Mouse (Mus musculus): ENCODE data around the gene Nags. TPM values are rescaled to one million over a fixed set of nuclear protein-coding genes. Genes with fewer than 3 reads are reported as not detected.
A peak's percentile ranks its signal among the peaks of the same experiment; 100 is the strongest.

The Nags gene
- polyA plus RNA-seq, 1 experiment: 87.7 TPM

DNA sequence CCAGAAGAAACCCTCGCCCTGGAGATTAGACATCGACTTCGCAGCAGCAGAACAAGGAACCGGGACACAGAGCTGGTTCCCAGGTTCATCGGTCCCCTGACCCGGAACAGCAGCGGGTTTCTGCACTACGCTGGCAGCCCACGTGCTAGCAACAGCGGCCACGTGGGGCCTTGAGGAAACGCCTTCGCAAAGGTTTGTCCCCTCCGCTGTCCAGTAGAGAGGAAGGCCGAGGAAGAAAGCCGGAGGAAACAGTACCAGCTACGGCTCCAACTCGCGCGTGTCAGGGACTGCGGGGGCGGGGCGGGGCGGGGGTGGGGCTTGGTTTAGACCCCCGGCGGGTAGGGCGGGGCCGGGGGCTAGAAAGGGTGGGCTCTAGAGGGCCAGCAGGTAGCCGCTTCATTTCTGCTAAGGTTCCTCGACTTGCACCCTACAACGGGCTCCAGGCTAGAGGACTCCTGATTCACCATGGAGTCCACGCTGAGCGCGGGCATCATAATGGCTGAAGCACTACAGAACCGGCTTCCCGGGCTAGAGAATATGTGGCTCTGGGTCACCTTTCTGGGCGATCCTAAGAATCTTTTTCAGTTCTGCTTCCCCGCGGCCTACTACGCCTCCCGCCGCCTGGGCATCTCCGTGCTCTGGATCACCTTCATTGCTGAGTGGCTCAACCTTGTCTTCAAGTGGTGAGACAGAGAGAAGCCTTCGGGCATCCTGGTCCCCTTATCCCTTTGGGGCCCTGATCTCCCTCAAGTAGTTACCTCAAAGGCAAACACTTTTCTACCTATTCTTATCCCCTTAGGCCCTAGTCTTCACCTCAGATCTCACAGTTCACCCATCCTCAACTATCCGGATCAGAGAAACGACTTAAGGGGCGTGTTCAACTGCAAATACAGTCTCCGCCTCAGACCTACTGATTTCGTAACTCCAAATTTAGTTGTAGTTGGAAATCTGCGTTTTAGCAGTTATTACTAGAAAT is 44.4 kb downstream of the Nags start, which contains the start of gene G6pc3:
Gene G6pc3, plus strand, starts transcription at position 160 of the 976 bp plus-strand sequence.
- Histone ChIP-seq H3K27ac (ENCODE audit: insufficient read depth, low read depth, low read length) (peak within 1 kb of the TSS; percentile 48), H3K4me1 (ENCODE audit: control insufficient read depth, insufficient read depth, insufficient read length, low read length) (peaks cover 4% of the 10 kb centered on the region), H3K36me3 (ENCODE audit: control insufficient read depth, insufficient read depth, low read length) (peaks cover 7% of the 10 kb centered on the region), H3K4me3 (ENCODE audit: low read depth, low read length) (peak within 1 kb of the TSS; percentile 71), H3K27me3 (ENCODE audit: control insufficient read depth, insufficient read depth, low read length) (no peaks in the 10 kb centered on the region)
- WGBS: under 1% methylated on average over 50 of the region's 50 CpGs
- TF ChIP-seq POLR2A (IDR thresholded peaks at IDR 0.05; ENCODE audit: low read depth, low read length): peak; percentile 32; the same call in 1 of the 2 replicates
- no peak for TF ChIP-seq CTCF (IDR thresholded peaks at IDR 0.05; ENCODE audit: extremely low read depth, insufficient read length, insufficient replicate concordance, low read depth, low read length)

DNA sequence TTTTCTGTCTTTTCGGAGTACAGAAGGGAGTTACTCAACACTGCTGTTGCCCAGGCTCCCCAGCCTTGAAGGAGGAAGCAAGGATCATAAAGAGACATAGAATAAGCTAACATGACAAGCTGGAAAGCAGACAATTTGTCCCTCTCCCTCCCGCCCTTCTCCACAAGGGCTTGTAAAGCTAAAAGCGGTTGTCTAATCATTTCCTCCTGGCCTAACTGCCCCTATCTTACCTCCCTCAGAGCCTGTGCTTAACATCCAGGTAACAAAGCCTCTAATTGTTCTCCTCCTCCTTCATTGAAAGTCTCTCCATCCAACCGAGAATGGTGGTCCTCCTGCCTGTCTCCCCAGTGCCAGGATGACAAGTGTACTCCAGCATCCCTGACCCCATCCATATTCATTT is 45.5 kb downstream of the Nags start:
- no peak for TF ChIP-seq CTCF (IDR thresholded peaks at IDR 0.05; ENCODE audit: extremely low read depth, insufficient read length, insufficient replicate concordance, low read depth, low read length)
- TF ChIP-seq POLR2A (IDR thresholded peaks at IDR 0.05; ENCODE audit: low read depth, low read length): no peak
- WGBS: 28% methylated on average over 4 of the region's 4 CpGs
- H3K4me3 ChIP-seq (ENCODE audit: low read depth, low read length): no peak overlapping the region
- no peaks in the 10 kb centered on the region for H3K27me3 ChIP-seq (ENCODE audit: control insufficient read depth, insufficient read depth, low read length)
- peaks cover 4% of the 10 kb centered on the region for H3K4me1 ChIP-seq (ENCODE audit: control insufficient read depth, insufficient read depth, insufficient read length, low read length)
- H3K27ac ChIP-seq (ENCODE audit: insufficient read depth, low read depth, low read length): no peak overlapping the region
- H3K36me3 ChIP-seq (ENCODE audit: control insufficient read depth, insufficient read depth, low read length): peaks cover 13% of the 10 kb centered on the region

DNA sequence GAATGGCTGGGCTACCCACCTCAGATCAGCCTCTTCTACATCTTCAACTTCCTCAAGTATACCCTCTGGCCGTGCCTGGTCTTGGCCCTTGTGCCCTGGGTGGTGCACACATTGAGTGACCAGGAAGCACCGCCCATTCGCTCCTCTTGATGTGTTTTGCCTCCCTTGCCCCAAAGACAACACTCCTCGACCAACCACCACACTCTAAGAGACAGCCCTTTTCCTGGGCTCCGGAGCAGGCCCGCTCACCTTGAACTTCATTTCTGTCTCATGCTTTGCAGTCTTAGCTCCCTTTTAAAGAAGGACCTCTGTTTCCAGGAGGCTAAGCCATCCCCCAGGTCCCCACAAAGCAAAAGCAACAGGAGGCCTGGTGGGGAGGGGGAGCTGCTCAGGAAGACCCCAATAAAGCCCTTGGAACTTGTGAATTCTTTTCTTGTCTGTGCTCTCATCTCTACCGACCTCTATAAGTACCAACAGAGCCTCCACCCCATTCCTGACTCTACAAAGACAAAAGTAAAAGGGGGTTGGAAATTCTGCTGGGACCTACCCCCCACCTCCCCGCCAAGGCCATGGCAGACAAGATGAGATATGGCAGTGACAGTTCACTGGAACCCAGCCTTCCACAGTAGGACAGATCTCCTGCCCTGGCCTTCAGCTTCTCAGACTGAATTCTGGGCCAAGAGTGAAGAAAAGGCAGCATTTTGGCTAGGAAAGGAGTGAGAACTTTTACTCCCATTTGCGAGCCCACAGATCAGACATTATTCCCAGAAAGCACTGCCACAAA is 48.5 kb downstream of the Nags start:
- H3K4me3 ChIP-seq (ENCODE audit: low read depth, low read length): no peak overlapping the region
- no peaks in the 10 kb centered on the region for H3K27me3 ChIP-seq (ENCODE audit: control insufficient read depth, insufficient read depth, low read length)
- H3K36me3 ChIP-seq (ENCODE audit: control insufficient read depth, insufficient read depth, low read length): peaks cover 24% of the 10 kb centered on the region
- TF ChIP-seq POLR2A (IDR thresholded peaks at IDR 0.05; ENCODE audit: low read depth, low read length): no peak
- TF ChIP-seq CTCF (IDR thresholded peaks at IDR 0.05; ENCODE audit: extremely low read depth, insufficient read length, insufficient replicate concordance, low read depth, low read length): no peak
- 89% methylated on average over 9 of the region's 9 CpGs for WGBS
- H3K27ac ChIP-seq (ENCODE audit: insufficient read depth, low read depth, low read length): no peak overlapping the region
- H3K4me1 ChIP-seq (ENCODE audit: control insufficient read depth, insufficient read depth, insufficient read length, low read length): peaks cover 4% of the 10 kb centered on the region

DNA sequence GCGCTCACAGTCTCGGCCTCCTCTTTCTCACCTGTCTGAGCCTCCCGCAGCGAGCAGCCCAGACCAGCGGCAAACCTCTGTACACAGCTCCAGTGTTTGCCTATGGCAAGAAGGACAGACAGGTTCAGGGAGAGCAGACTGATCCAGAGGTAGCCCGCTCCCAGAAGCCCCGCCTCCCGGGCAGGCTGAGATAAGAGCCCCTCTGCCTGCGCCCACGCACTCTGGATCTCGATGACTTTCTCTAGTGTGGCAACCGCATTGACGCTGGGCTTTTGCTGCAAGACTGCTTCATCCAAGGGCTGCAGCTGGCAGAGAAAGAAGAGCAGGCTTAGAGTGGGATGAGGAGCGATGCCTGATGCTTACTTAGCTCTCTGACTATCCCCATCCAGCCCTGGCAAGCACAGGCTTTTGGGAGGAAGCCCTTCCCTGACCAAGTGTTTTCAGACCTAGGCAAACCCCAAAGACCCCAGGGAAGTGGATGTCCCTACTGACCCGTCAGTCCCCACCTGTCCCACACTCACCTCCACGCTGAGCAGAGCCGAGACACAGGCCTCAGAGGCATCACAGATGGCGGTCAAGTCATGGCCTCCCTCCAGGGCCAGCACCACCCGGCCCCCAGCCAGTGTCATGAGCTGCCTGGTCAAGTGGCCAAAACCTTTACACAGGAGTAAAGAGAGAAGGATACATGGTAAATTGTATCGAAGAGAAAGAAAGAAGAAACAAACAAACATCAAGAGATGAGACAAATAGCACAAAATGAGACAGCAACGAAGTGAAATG is 50.9 kb downstream of the Nags start:
- Histone ChIP-seq H3K36me3 (ENCODE audit: control insufficient read depth, insufficient read depth, low read length) (peaks cover 31% of the 10 kb centered on the region), H3K4me3 (ENCODE audit: low read depth, low read length) (no peak overlapping the region), H3K4me1 (ENCODE audit: control insufficient read depth, insufficient read depth, insufficient read length, low read length) (no peaks in the 10 kb centered on the region), H3K27ac (ENCODE audit: insufficient read depth, low read depth, low read length) (no peak overlapping the region), H3K27me3 (ENCODE audit: control insufficient read depth, insufficient read depth, low read length) (no peaks in the 10 kb centered on the region)
- WGBS: 82% methylated on average over 21 of the region's 21 CpGs
- TF ChIP-seq CTCF (IDR thresholded peaks at IDR 0.05; ENCODE audit: extremely low read depth, insufficient read length, insufficient replicate concordance, low read depth, low read length) (no peak), POLR2A (IDR thresholded peaks at IDR 0.05; ENCODE audit: low read depth, low read length) (no peak)

DNA sequence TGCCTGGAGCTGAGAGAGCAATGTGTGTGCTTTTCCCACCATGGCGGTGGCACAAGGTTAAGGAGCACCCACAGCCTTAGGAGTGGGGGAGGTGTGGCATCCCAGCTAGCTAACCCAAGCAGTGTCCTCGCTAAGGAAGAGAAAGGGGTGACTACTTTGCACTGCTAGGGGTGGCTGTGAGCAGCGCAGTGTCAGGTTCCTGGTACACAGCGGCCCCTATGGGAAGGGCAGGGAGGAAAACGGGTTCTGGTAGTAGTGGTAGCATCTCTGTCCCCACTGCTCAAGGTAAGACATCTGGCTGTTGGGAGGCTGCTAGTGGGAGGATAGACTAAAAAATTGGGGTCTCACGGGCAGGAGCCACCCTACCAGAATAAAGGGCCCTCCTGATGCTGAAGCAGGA is 52.9 kb downstream of the Nags start:
- Histone ChIP-seq H3K4me3 (ENCODE audit: low read depth, low read length) (no peak overlapping the region), H3K4me1 (ENCODE audit: control insufficient read depth, insufficient read depth, insufficient read length, low read length) (no peaks in the 10 kb centered on the region), H3K36me3 (ENCODE audit: control insufficient read depth, insufficient read depth, low read length) (peaks cover 36% of the 10 kb centered on the region), H3K27me3 (ENCODE audit: control insufficient read depth, insufficient read depth, low read length) (no peaks in the 10 kb centered on the region), H3K27ac (ENCODE audit: insufficient read depth, low read depth, low read length) (no peak overlapping the region)
- WGBS: 71% methylated on average over 6 of the region's 6 CpGs
- no peak for TF ChIP-seq POLR2A (IDR thresholded peaks at IDR 0.05; ENCODE audit: low read depth, low read length)
- no peak for TF ChIP-seq CTCF (IDR thresholded peaks at IDR 0.05; ENCODE audit: extremely low read depth, insufficient read length, insufficient replicate concordance, low read depth, low read length)

Other genes with a start within 250 kb of the Nags start
- not detected in 2 replicates for gene Sost, start 178.5 kb upstream of the Nags start, polyA plus RNA-seq (2012; rRNA removed)
- gene Cfap97d1, start 161.2 kb upstream of the Nags start, polyA plus RNA-seq (2012; rRNA removed): not detected in 2 replicates
- gene Dusp3, start 158.5 kb upstream of the Nags start, polyA plus RNA-seq (2012; rRNA removed): 27.9 and 28.0 TPM in 2 replicates
- 0.55 and 0.90 TPM in 2 replicates for gene Mpp3, start 117.1 kb upstream of the Nags start, polyA plus RNA-seq (2012; rRNA removed)
- gene Cd300lg, start 104.0 kb upstream of the Nags start, polyA plus RNA-seq (2012; rRNA removed): 3.8 and 5.4 TPM in 2 replicates
- gene Mpp2, start 57.0 kb upstream of the Nags start, polyA plus RNA-seq (2012; rRNA removed): 1.2 and 1.6 TPM in 2 replicates
- 11.5 TPM in 1 of 2 replicates, not detected in the other for gene Ppy, start 44.2 kb upstream of the Nags start, polyA plus RNA-seq (2012; rRNA removed)
- 137 and 596 TPM in 2 replicates for gene Pyy, start 37.7 kb upstream of the Nags start, polyA plus RNA-seq (2012; rRNA removed)
- 8.3 and 13.0 TPM in 2 replicates for gene Tmem101, start 10.9 kb downstream of the Nags start, polyA plus RNA-seq (2012; rRNA removed)
- gene Lsm12, start 39.8 kb downstream of the Nags start, polyA plus RNA-seq (2012; rRNA removed): 8.3 and 18.7 TPM in 2 replicates
- gene G6pc3, start 44.1 kb downstream of the Nags start, polyA plus RNA-seq (2012; rRNA removed): 41.0 and 53.8 TPM in 2 replicates
- gene Hdac5, start 84.7 kb downstream of the Nags start, polyA plus RNA-seq (2012; rRNA removed): 82.5 and 102 TPM in 2 replicates
- gene BC030867, start 103.4 kb downstream of the Nags start, polyA plus RNA-seq (2012; rRNA removed): 2.4 and 5.2 TPM in 2 replicates
- 0.29 and 1.8 TPM in 2 replicates for gene Asb16, start 123.2 kb downstream of the Nags start, polyA plus RNA-seq (2012; rRNA removed)
- gene Tmub2, start 139.4 kb downstream of the Nags start, polyA plus RNA-seq (2012; rRNA removed): 29.4 and 60.2 TPM in 2 replicates
- gene Atxn7l3, start 151.1 kb downstream of the Nags start, polyA plus RNA-seq (2012; rRNA removed): 15.1 and 30.2 TPM in 2 replicates
- gene Ubtf, start 174.2 kb downstream of the Nags start, polyA plus RNA-seq (2012; rRNA removed): 10.5 and 17.6 TPM in 2 replicates
- gene Slc4a1, start 220.7 kb downstream of the Nags start, polyA plus RNA-seq (2012; rRNA removed): not detected in 2 replicates
- gene Rundc3a, start 247.9 kb downstream of the Nags start, polyA plus RNA-seq (2012; rRNA removed): 2.5 and 6.5 TPM in 2 replicates

All from small intestine, adult 2 months (tissue).